Comparison of ENCODE assay signal across 11 mouse cellular contexts in the genomic region with DNA sequence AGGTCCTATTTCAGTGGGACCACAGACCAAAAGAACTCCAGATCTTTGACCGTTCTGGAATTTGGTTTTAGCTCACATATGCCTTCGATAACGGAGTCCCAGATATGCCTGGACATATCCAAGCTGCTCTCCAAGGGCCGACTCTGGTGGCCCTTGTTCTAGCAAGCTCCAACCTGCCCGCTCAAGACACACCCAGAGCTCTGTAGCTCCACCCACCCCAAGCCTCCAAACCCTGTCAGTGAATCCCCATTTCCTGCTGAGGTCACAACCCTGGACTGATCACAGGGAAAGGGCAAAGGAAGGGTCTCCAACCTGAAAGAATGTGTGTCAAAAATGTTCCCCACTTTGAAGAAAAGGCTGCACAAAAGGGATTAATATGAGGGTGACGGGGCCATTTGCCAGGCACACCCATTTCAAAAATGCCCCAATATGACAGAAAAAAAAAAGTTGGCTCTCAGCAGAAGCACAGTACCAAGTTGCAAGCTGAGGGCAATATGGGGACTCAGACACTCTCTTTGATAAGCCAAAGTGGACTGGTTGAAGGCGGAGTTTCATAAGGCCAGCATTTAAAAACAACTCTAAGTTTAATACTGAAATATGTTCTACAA. TPM values are rescaled to one million over a fixed set of nuclear protein-coding genes. Genes with fewer than 3 reads are reported as not detected.
DNase-seq lines count a peak whose midpoint lies in the region; ATAC-seq and TF ChIP-seq lines count a peak whose summit lies in the region.
"Had no signal": no experiment of that assay in that cellular context is flagged by ENCODE, and none has a peak within 500 bp of the region (broad histone marks: within the 10 kb centered on the region; RNA-seq: fewer than 3 reads in every experiment).

No protein-coding gene starts in this region.

- no peak for TF ChIP-seq POLR2A in bone marrow, adult 2 months (IDR thresholded peaks at IDR 0.05; ENCODE audit: borderline replicate concordance, control insufficient read depth, low read depth, low read length)

- H3K4me2 ChIP-seq in lung, embryonic 15.5 days = no peak overlapping the region
- H3K4me2 ChIP-seq in intestine, embryonic 16.5 days (ENCODE audit: low read depth, low read length) = peak overlapping the region; percentile 4; the same call in 1 of the 2 replicates
- no peak overlapping the region for H3K4me2 ChIP-seq in stomach, embryonic 14.5 days (replicated peaks; ENCODE audit: low read depth, low read length)

- TF ChIP-seq CTCF in bone marrow, adult 2 months (IDR thresholded peaks at IDR 0.05; ENCODE audit: control insufficient read depth, insufficient read depth, low read length) = no peak

- no peak for DNase-seq in lung, postnatal 10 days
- DNase-seq in embryo, embryonic 10 days (ENCODE audit: low spot score) = no peak
- DNase-seq: cerebellum, postnatal 10 days; forebrain, postnatal 0 days; thymus, postnatal 4 days had no signal

- ATAC-seq in lung, embryonic 15.5 days (ENCODE audit: borderline replicate concordance, extremely low read depth, low FRiP score, low TSS enrichment) = no peak
- peak; percentile 71 for ATAC-seq in intestine, embryonic 16.5 days
- ATAC-seq in stomach, embryonic 14.5 days (ENCODE audit: insufficient number of reproducible peaks, insufficient read depth, low FRiP score, low read depth) = peak; percentile 70; the same call in 1 of the 2 replicates
- ATAC-seq in activated CD4-positive, CD25-positive, alpha-beta regulatory T cell, adult 4 months = no peak
- ATAC-seq: forebrain, postnatal 0 days; midbrain, embryonic 16.5 days had no signal

- H3K4me1 ChIP-seq in lung, embryonic 15.5 days = peaks cover 74% of the 10 kb centered on the region
- peaks cover 43% of the 10 kb centered on the region for H3K4me1 ChIP-seq in bone marrow, adult 2 months (ENCODE audit: control insufficient read depth, insufficient read depth, low read length)
- peaks cover 49% of the 10 kb centered on the region for H3K4me1 ChIP-seq in intestine, embryonic 16.5 days (ENCODE audit: control insufficient read depth, insufficient read depth, low read length)
- peaks cover 42% of the 10 kb centered on the region for H3K4me1 ChIP-seq in stomach, embryonic 14.5 days (ENCODE audit: control insufficient read depth, insufficient read depth, low read length)

- no peaks in the 10 kb centered on the region for H3K9me3 ChIP-seq in lung, embryonic 15.5 days
- H3K9me3 ChIP-seq in intestine, embryonic 16.5 days (ENCODE audit: control insufficient read depth, low read length) = no peaks in the 10 kb centered on the region
- H3K9me3 ChIP-seq in stomach, embryonic 14.5 days (ENCODE audit: control insufficient read depth, low read depth, low read length) = no peaks in the 10 kb centered on the region

- WGBS in lung, embryonic 15.5 days = 65% methylated on average over 7 of the region's 7 CpGs
- 58% methylated on average over 7 of the region's 7 CpGs for WGBS in bone marrow, adult 2 months
- WGBS in intestine, embryonic 16.5 days = 71% methylated on average over 7 of the region's 7 CpGs
- WGBS in stomach, embryonic 14.5 days = 58% methylated on average over 7 of the region's 7 CpGs

- no peak overlapping the region for H3K9ac ChIP-seq in lung, embryonic 15.5 days
- H3K9ac ChIP-seq in intestine, embryonic 16.5 days (ENCODE audit: low read depth, low read length) = 0 out of 2 replicates have a peak overlapping the region, but pooled peaks have one; percentile 43
- H3K9ac ChIP-seq in stomach, embryonic 14.5 days (replicated peaks; ENCODE audit: low read depth, low read length) = no peak overlapping the region
- H3K9ac ChIP-seq: forebrain, postnatal 0 days had no signal

- H3K36me3 ChIP-seq in lung, embryonic 15.5 days = no peaks in the 10 kb centered on the region
- no peaks in the 10 kb centered on the region for H3K36me3 ChIP-seq in intestine, embryonic 16.5 days (ENCODE audit: control insufficient read depth, insufficient read depth, low read length)
- H3K36me3 ChIP-seq in stomach, embryonic 14.5 days (ENCODE audit: control insufficient read depth, insufficient read depth, low read length) = no peaks in the 10 kb centered on the region

- H3K4me3 ChIP-seq in lung, embryonic 15.5 days = no peak overlapping the region
- H3K4me3 ChIP-seq in bone marrow, adult 2 months (replicated peaks; ENCODE audit: control insufficient read depth, low read depth, low read length) = no peak overlapping the region
- no peak overlapping the region for H3K4me3 ChIP-seq in intestine, embryonic 16.5 days (ENCODE audit: low read length)
- no peak overlapping the region for H3K4me3 ChIP-seq in stomach, embryonic 14.5 days (ENCODE audit: low read depth, low read length)

- no peaks in the 10 kb centered on the region for H3K27me3 ChIP-seq in lung, embryonic 15.5 days
- H3K27me3 ChIP-seq in intestine, embryonic 16.5 days (replicated peaks; ENCODE audit: control insufficient read depth, insufficient read depth, low read length) = no peaks in the 10 kb centered on the region
- H3K27me3 ChIP-seq in stomach, embryonic 14.5 days (ENCODE audit: control insufficient read depth, insufficient read depth, low read length) = no peaks in the 10 kb centered on the region

- peak overlapping the region; percentile 45; the same call in 1 of the 2 replicates for H3K27ac ChIP-seq in lung, embryonic 15.5 days
- H3K27ac ChIP-seq in bone marrow, adult 2 months (ENCODE audit: control insufficient read depth, insufficient read depth, low read depth, low read length, poor library complexity) = peak overlapping the region; percentile 83
- peak overlapping the region; percentile 89 for H3K27ac ChIP-seq in intestine, embryonic 16.5 days (ENCODE audit: low read length)
- H3K27ac ChIP-seq in stomach, embryonic 14.5 days (ENCODE audit: low read length) = peak overlapping the region; percentile 53; the same call in 1 of the 2 replicates

RNA-seq across cellular contexts. Expression of a gene that starts 15.4 kb away (rescaled TPM):
- polyA plus RNA-seq in lung, embryonic 15.5 days (2015; fragmentation: Nextera tagmentation; extraction: Ambion mirVana) = 11.7 and 12.5 TPM in 2 replicates
- 12.5 and 20.0 TPM in 2 replicates for polyA plus RNA-seq in bone marrow, adult 2 months (2011; ENCODE audit: insufficient read depth, insufficient read length, low replicate concordance, missing spikeins)
- polyA plus RNA-seq in intestine, embryonic 16.5 days (2015; fragmentation: Nextera tagmentation; extraction: Ambion mirVana) = 6.3 and 6.7 TPM in 2 replicates
- 10.2 and 10.6 TPM in 2 replicates for polyA plus RNA-seq in stomach, embryonic 14.5 days (2014; fragmentation: Nextera tagmentation; extraction: Ambion mirVana)
- 1 to 10 TPM; 6.8 to 7.1 TPM for polyA plus RNA-seq in activated CD4-positive, CD25-positive, alpha-beta regulatory T cell, adult 4 months (2017; shearing (Covaris generic))

RNA-seq across cellular contexts. Expression of a gene that starts 55.0 kb away (rescaled TPM):
- 1.8 TPM in 2 replicates for polyA plus RNA-seq in lung, embryonic 15.5 days (2015; fragmentation: Nextera tagmentation; extraction: Ambion mirVana)
- 1.8 and 2.8 TPM in 2 replicates for polyA plus RNA-seq in bone marrow, adult 2 months (2011; ENCODE audit: insufficient read depth, insufficient read length, low replicate concordance, missing spikeins)
- polyA plus RNA-seq in intestine, embryonic 16.5 days (2015; fragmentation: Nextera tagmentation; extraction: Ambion mirVana) = 0.34 and 0.67 TPM in 2 replicates
- 0.45 and 0.90 TPM in 2 replicates for polyA plus RNA-seq in stomach, embryonic 14.5 days (2014; fragmentation: Nextera tagmentation; extraction: Ambion mirVana)
- polyA plus RNA-seq in activated CD4-positive, CD25-positive, alpha-beta regulatory T cell, adult 4 months (2017; shearing (Covaris generic)) = not detected

Comparison
In these comparisons a context has a peak if more than half of its experiments do, and no peak if none do; other contexts are left out.
1. ATAC-seq: peak in intestine, embryonic 16.5 days (single experiment) and stomach, embryonic 14.5 days (single experiment); none in lung, embryonic 15.5 days (single experiment) and activated CD4-positive, CD25-positive, alpha-beta regulatory T cell, adult 4 months (single experiment).
2. Peak in every context shown above with its lines, with median percentiles within 50 percentile points of each other: H3K27ac ChIP-seq.